Mouse (Mus musculus) limb, embryonic 12.5 days (tissue): Measurements from ENCODE around the gene Smpd3. TPM values are rescaled to one million over a fixed set of nuclear protein-coding genes. Genes with fewer than 3 reads are reported as not detected.
"Not testable (repeated sequence)": the region's sequence is repeated elsewhere in the genome, so short reads cannot be mapped to it uniquely, and the experiment has no call there.

Experiments used
- ATAC-seq: fragments of 200-750 bp; cut with Nextera tagmentation; 2 replicates; pipeline ENCODE4 v1.8.0; 2017; ENCODE audit warnings: low read depth, moderate TSS enrichment; ENCODE audit not compliant: insufficient number of reproducible peaks, insufficient read depth, low FRiP score, low TSS enrichment
- H3K27ac ChIP-seq: fragments of 300-500 bp; sonication (generic); 2 replicates; pipeline ENCODE4 v1.5.1; 2016; ENCODE audit warnings: mild to moderate bottlenecking, moderate library complexity
- H3K27me3 ChIP-seq: fragments of 300-500 bp; sonication (generic); 2 replicates; pipeline ENCODE4 v1.6.1; 2016; ENCODE audit warnings: mild to moderate bottlenecking, moderate library complexity
- H3K36me3 ChIP-seq: fragments of 300-500 bp; sonication (generic); 2 replicates; pipeline ENCODE4 v1.6.1; 2016; ENCODE audit warnings: mild to moderate bottlenecking, moderate library complexity
- H3K4me1 ChIP-seq: fragments of 300-500 bp; sonication (generic); replicated peaks from 2 replicates; pipeline ENCODE4 v1.6.1; 2016
- H3K4me2 ChIP-seq: fragments of 300-500 bp; sonication (generic); 2 replicates; pipeline ENCODE4 v1.6.1; 2016; ENCODE audit warnings: mild to moderate bottlenecking, moderate library complexity
- H3K4me3 ChIP-seq: fragments of 300-500 bp; sonication (generic); replicated peaks from 2 replicates; pipeline ENCODE4 v1.5.1; 2016; ENCODE audit warnings: mild to moderate bottlenecking
- H3K9ac ChIP-seq: fragments of 300-500 bp; sonication (generic); replicated peaks from 2 replicates; pipeline ENCODE4 v1.6.1; 2016; ENCODE audit warnings: mild to moderate bottlenecking, moderate library complexity
- H3K9me3 ChIP-seq: fragments of 300-500 bp; sonication (generic); 2 replicates; pipeline ENCODE4 v1.6.1; 2016; ENCODE audit warnings: mild to moderate bottlenecking, moderate library complexity
- WGBS: fragments of 180-500 bp; shearing (Covaris S2); methylation state at CpG from one replicate; pipeline ENCODE4 v1.1.7; 2016; 5-methylcytosine and 5-hydroxymethylcytosine counted together
- polyA plus RNA-seq: library from polyadenylated mRNA; unstranded; fragments of >200 nt; fragmentation: Nextera tagmentation; extraction: Ambion mirVana; gene quantifications from 2 replicates; pipeline ENCODE4 v1.2.1, GENCODE M21; 2016

Smpd3 gene
- polyA plus RNA-seq, 1 experiment from 2014 or later = 0.46 TPM

GRCm38 (mm10) chr8:106307586-106307985 is 30.2 kb downstream of the Smpd3 start:
- no peak overlapping the region for H3K27ac ChIP-seq
- H3K36me3 ChIP-seq = no peaks in the 10 kb centered on the region
- WGBS = 77% methylated on average over 2 of the region's 2 CpGs
- H3K9me3 ChIP-seq = no peaks in the 10 kb centered on the region
- no peak overlapping the region for H3K4me3 ChIP-seq
- H3K4me1 ChIP-seq = 0 out of 2 replicates have a peak, but pooled peaks cover 3% of the 10 kb centered on the region
- no peaks in the 10 kb centered on the region for H3K27me3 ChIP-seq
- no peak overlapping the region for H3K9ac ChIP-seq
- ATAC-seq = no peak
- H3K4me2 ChIP-seq = no peak overlapping the region

- not testable (repeated sequence) for H3K9ac ChIP-seq, H3K36me3 ChIP-seq, ATAC-seq, H3K27me3 ChIP-seq, H3K27ac ChIP-seq, H3K9me3 ChIP-seq, H3K4me3 ChIP-seq, H3K4me1 ChIP-seq, H3K4me2 ChIP-seq
- 36% methylated on average over 2 of the region's 2 CpGs for WGBS
These were observed 31.0 kb downstream of the Smpd3 start for GRCm38 (mm10) chr8:106306711-106307248.

GRCm38 (mm10) chr8:106306076-106306475 is 31.7 kb downstream of the Smpd3 start:
- H3K27me3 ChIP-seq = no peaks in the 10 kb centered on the region
- H3K4me3 ChIP-seq = no peak overlapping the region
- ATAC-seq = no peak
- H3K9ac ChIP-seq = no peak overlapping the region
- H3K36me3 ChIP-seq = no peaks in the 10 kb centered on the region
- no peaks in the 10 kb centered on the region for H3K9me3 ChIP-seq
- H3K4me1 ChIP-seq = 0 out of 2 replicates have a peak, but pooled peaks cover 3% of the 10 kb centered on the region
- no peak overlapping the region for H3K27ac ChIP-seq
- 81% methylated on average over 1 of the region's 1 CpGs for WGBS
- H3K4me2 ChIP-seq = no peak overlapping the region

- Histone ChIP-seq H3K4me1 (0 out of 2 replicates have a peak, but pooled peaks cover 3% of the 10 kb centered on the region), H3K4me3 (no peak overlapping the region), H3K27ac (no peak overlapping the region), H3K4me2 (no peak overlapping the region), H3K36me3 (no peaks in the 10 kb centered on the region), H3K9me3 (no peaks in the 10 kb centered on the region), H3K27me3 (no peaks in the 10 kb centered on the region), H3K9ac (no peak overlapping the region)
- 88% methylated on average over 3 of the region's 3 CpGs for WGBS
- ATAC-seq = no peak
These were observed 32.5 kb downstream of the Smpd3 start for GRCm38 (mm10) chr8:106305301-106305700.

GRCm38 (mm10) chr8:106304321-106304720 is 33.5 kb downstream of the Smpd3 start:
- H3K4me1 ChIP-seq = 0 out of 2 replicates have a peak, but pooled peaks cover 3% of the 10 kb centered on the region
- H3K36me3 ChIP-seq = no peaks in the 10 kb centered on the region
- no peak for ATAC-seq
- 81% methylated on average over 6 of the region's 6 CpGs for WGBS
- H3K4me2 ChIP-seq = no peak overlapping the region
- H3K27ac ChIP-seq = no peak overlapping the region
- H3K9ac ChIP-seq = no peak overlapping the region
- H3K9me3 ChIP-seq = no peaks in the 10 kb centered on the region
- no peaks in the 10 kb centered on the region for H3K27me3 ChIP-seq
- H3K4me3 ChIP-seq = no peak overlapping the region

- no peaks in the 10 kb centered on the region for H3K36me3 ChIP-seq
- WGBS = 77% methylated on average over 9 of the region's 9 CpGs
- no peak overlapping the region for H3K4me2 ChIP-seq
- no peak overlapping the region for H3K9ac ChIP-seq
- no peaks in the 10 kb centered on the region for H3K9me3 ChIP-seq
- H3K27me3 ChIP-seq = 0 out of 2 replicates have a peak, but pooled peaks cover 4% of the 10 kb centered on the region
- H3K4me1 ChIP-seq = no peaks in the 10 kb centered on the region
- H3K4me3 ChIP-seq = no peak overlapping the region
- no peak overlapping the region for H3K27ac ChIP-seq
- no peak for ATAC-seq
These were observed 36.8 kb downstream of the Smpd3 start for GRCm38 (mm10) chr8:106300739-106301715.

- no peaks in the 10 kb centered on the region for H3K9me3 ChIP-seq
- 0 out of 2 replicates have a peak, but pooled peaks cover 4% of the 10 kb centered on the region for H3K27me3 ChIP-seq
- H3K9ac ChIP-seq = no peak overlapping the region
- 83% methylated on average over 3 of the region's 3 CpGs for WGBS
- no peak overlapping the region for H3K4me2 ChIP-seq
- no peak for ATAC-seq
- no peaks in the 10 kb centered on the region for H3K36me3 ChIP-seq
- H3K4me1 ChIP-seq = no peaks in the 10 kb centered on the region
- H3K27ac ChIP-seq = no peak overlapping the region
- no peak overlapping the region for H3K4me3 ChIP-seq
These were observed 38.1 kb downstream of the Smpd3 start for GRCm38 (mm10) chr8:106299686-106300085.

- Histone ChIP-seq H3K4me3 (no peak overlapping the region), H3K27me3 (0 out of 2 replicates have a peak, but pooled peaks cover 4% of the 10 kb centered on the region), H3K4me2 (no peak overlapping the region), H3K9me3 (no peaks in the 10 kb centered on the region), H3K36me3 (no peaks in the 10 kb centered on the region), H3K9ac (no peak overlapping the region), H3K27ac (no peak overlapping the region), H3K4me1 (no peaks in the 10 kb centered on the region)
- ATAC-seq = no peak
- WGBS = 65% methylated on average over 1 of the region's 1 CpGs
These were observed 38.9 kb downstream of the Smpd3 start for GRCm38 (mm10) chr8:106298846-106299245.

GRCm38 (mm10) chr8:106298261-106298660 is 39.5 kb downstream of the Smpd3 start:
- no peaks in the 10 kb centered on the region for H3K4me1 ChIP-seq
- H3K4me2 ChIP-seq = no peak overlapping the region
- no peak overlapping the region for H3K4me3 ChIP-seq
- no peak for ATAC-seq
- no peaks in the 10 kb centered on the region for H3K9me3 ChIP-seq
- WGBS = 75% methylated on average over 5 of the region's 5 CpGs
- H3K27me3 ChIP-seq = 0 out of 2 replicates have a peak, but pooled peaks cover 4% of the 10 kb centered on the region
- no peak overlapping the region for H3K27ac ChIP-seq
- no peaks in the 10 kb centered on the region for H3K36me3 ChIP-seq
- H3K9ac ChIP-seq = no peak overlapping the region

- H3K4me2 ChIP-seq = no peak overlapping the region
- H3K27me3 ChIP-seq = 0 out of 2 replicates have a peak, but pooled peaks cover 4% of the 10 kb centered on the region
- no peaks in the 10 kb centered on the region for H3K36me3 ChIP-seq
- H3K9ac ChIP-seq = no peak overlapping the region
- H3K27ac ChIP-seq = peak overlapping the region; percentile 35; the same call in 1 of the 2 replicates
- no peak for ATAC-seq
- 0 out of 2 replicates have a peak, but pooled peaks cover 10% of the 10 kb centered on the region for H3K4me1 ChIP-seq
- 60% methylated on average over 20 of the region's 20 CpGs for WGBS
- no peaks in the 10 kb centered on the region for H3K9me3 ChIP-seq
- no peak overlapping the region for H3K4me3 ChIP-seq
These were observed 45.0 kb downstream of the Smpd3 start for GRCm38 (mm10) chr8:106292484-106293396.
